Mouse (Mus musculus) lung, adult 2 months (tissue): ENCODE results near the gene Aspa. TPM values are rescaled to one million over a fixed set of nuclear protein-coding genes. Genes with fewer than 3 reads are reported as not detected.

Experiments
- DNase-seq: peaks from one replicate; pipeline ENCODE4 v3.0.0; 2022
- H3K4me1 ChIP-seq: fragments of 200-500 bp; 2 replicates; pipeline ENCODE4 v1.6.1; 2011; ENCODE audit warnings: low read length; ENCODE audit not compliant: control insufficient read depth, insufficient read depth
- H3K4me3 ChIP-seq: fragments of 200-500 bp; replicated peaks from 2 replicates; pipeline ENCODE3; 2011; ENCODE audit warnings: low read depth, mild to moderate bottlenecking, control low read depth, low read length; ENCODE audit errors: extremely low read depth
- CTCF ChIP-seq: fragments of 200-500 bp; IDR thresholded peaks from 2 replicates; pipeline ENCODE4 v1.5.1; 2011; ENCODE audit warnings: mild to moderate bottlenecking, low read length, control low read depth; ENCODE audit not compliant: insufficient read depth
- POLR2A ChIP-seq: fragments of 200-500 bp; IDR thresholded peaks from 2 replicates; pipeline ENCODE4 v1.6.1; 2011; ENCODE audit warnings: low read depth, mild to moderate bottlenecking, control low read depth, low read length, borderline replicate concordance; ENCODE audit errors: extremely low read depth
- WGBS: fragments of 180-500 bp; shearing (Covaris S2); methylation state at CpG from one replicate; pipeline ENCODE4 v1.1.7; 2018; 5-methylcytosine and 5-hydroxymethylcytosine counted together
- polyA plus RNA-seq: library from polyadenylated mRNA; depleted of rRNA; stranded (reverse); fragments of >200 nt; gene quantifications from 2 replicates; pipeline ENCODE4 v1.2.3, GENCODE M21; 2012

Gene Aspa
- polyA plus RNA-seq, 1 experiment = 2.2 TPM

GRCm38 (mm10) chr11:73315961-73316360 lies 13.4 kb downstream of the Aspa start:
- Histone ChIP-seq H3K4me3 (no peak overlapping the region), H3K4me1 (no peaks in the 10 kb centered on the region)
- DNase-seq = no peak
- no peak for TF ChIP-seq POLR2A
- TF ChIP-seq CTCF = no peak
- 60% methylated on average over 3 of the region's 3 CpGs for WGBS

DNA sequence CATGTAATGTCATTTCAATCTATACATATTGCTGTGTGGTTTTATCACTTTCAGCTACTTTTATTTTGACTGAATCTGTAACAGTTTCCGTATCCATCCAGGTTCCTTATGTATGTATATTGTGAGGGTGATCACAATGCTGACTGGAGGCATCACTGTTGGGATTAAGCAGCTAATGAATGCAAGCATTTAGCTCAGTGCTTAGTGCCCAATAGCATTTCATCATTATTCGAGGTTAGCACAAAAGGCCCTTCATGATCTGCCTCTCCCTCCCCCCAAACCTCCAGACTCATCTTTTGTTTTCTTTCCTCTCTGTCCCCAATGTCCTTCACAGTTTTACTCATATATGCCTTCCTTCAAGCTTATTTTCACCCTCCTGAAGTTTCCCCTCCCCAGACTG lies 26.3 kb downstream of the Aspa start:
- no peak for TF ChIP-seq POLR2A
- no peak for TF ChIP-seq CTCF
- Histone ChIP-seq H3K4me1 (no peaks in the 10 kb centered on the region), H3K4me3 (no peak overlapping the region)
- DNase-seq = no peak
- WGBS = 67% methylated on average over 2 of the region's 2 CpGs

GRCm38 (mm10) chr11:73289621-73290020 lies 39.8 kb downstream of the Aspa start:
- no peak overlapping the region for H3K4me3 ChIP-seq
- DNase-seq = no peak

DNA sequence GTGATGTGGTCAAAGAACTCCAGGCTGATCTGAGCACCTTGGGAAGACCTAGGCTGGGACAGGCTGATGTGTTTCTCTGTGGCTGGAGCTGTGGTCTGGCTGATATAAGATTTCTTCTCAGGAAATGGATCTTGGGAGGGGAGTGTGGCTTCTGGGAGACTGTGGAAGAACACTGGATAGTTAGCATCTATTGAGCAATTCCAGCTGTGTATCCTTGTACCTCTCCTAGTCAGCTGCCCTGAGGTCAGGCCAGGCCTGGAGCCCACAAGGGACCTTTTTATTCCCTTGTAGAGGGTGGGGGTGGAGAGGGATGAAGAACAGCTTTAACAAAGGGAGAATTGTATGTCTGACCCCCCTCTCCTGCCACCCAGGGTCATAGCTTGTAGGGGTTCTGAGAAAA lies 45.0 kb downstream of the Aspa start:
- TF ChIP-seq POLR2A = no peak
- no peak for TF ChIP-seq CTCF
- DNase-seq = no peak
- peaks cover 4% of the 10 kb centered on the region; the same call in 1 of the 2 replicates for H3K4me1 ChIP-seq
- H3K4me3 ChIP-seq = no peak overlapping the region

More at GRCm38 (mm10) chr11:73289621-73290020, 39.8 kb downstream of the Aspa start:
- 71% methylated on average over 1 of the region's 1 CpGs for WGBS
- no peaks in the 10 kb centered on the region for H3K4me1 ChIP-seq
- TF ChIP-seq POLR2A = no peak
- TF ChIP-seq CTCF = no peak

- TF ChIP-seq POLR2A = no peak
- TF ChIP-seq CTCF = no peak
- no peak overlapping the region for H3K4me3 ChIP-seq
- DNase-seq = peak; percentile 7
- peaks cover 4% of the 10 kb centered on the region; the same call in 1 of the 2 replicates for H3K4me1 ChIP-seq
- 44% methylated on average over 1 of the region's 1 CpGs for WGBS
Observed at GRCm38 (mm10) chr11:73283926-73284325, 45.5 kb downstream of the Aspa start.

DNA sequence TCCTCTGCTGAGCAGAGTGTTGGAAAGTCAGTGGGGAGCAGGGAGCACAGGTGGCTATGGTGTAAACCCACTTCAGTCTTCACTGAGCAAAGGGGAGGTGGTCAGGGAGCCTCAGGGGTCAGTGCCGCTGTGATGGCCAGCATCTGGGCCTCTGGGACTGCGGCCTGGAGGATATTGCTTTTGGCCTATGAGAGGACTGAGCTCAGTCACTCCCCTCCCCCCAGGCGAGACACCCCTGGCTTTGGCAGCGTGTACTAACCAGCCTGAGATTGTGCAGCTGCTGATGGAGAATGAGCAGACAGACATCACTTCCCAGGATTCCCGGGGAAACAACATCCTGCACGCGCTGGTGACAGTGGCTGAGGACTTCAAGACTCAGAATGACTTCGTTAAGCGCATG lies 46.0 kb downstream of the Aspa start:
- peaks cover 4% of the 10 kb centered on the region; the same call in 1 of the 2 replicates for H3K4me1 ChIP-seq
- 51% methylated on average over 9 of the region's 9 CpGs for WGBS
- peak; percentile 4 for DNase-seq

DNA sequence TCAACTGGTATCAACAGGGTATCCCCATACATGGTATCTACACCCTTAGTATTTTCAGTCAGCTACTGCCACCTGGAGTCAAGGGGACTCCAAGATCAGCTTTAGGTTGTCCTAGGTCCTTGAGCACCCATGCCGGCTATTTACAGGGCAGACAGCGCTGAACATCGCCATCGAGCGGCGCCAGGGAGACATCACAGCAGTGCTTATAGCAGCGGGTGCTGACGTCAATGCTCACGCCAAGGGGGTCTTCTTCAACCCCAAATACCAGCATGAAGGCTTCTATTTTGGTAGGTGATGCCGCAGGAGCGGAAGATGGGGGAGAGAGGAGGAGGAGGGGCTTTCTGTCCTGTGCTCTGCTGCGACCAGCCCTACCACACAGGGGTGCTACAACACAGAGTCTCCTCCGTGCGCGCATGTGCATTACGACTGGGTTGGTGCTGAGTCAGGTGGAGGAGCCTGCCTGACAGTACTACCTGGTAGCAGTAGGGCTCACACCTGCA lies 47.8 kb downstream of the Aspa start:
- 4% methylated on average over 16 of the region's 16 CpGs for WGBS
- DNase-seq = peak; percentile 46

More for the DNA sequence above, 46.0 kb downstream of the Aspa start:
- no peak overlapping the region for H3K4me3 ChIP-seq
- TF ChIP-seq CTCF (no peak), POLR2A (no peak)

GRCm38 (mm10) chr11:73280710-73281109 lies 48.7 kb downstream of the Aspa start:
- no peak for DNase-seq
- peaks cover 4% of the 10 kb centered on the region; the same call in 1 of the 2 replicates for H3K4me1 ChIP-seq
- no peak for TF ChIP-seq POLR2A
- H3K4me3 ChIP-seq = no peak overlapping the region
- WGBS = 34% methylated on average over 5 of the region's 5 CpGs

More for the DNA sequence above, 47.8 kb downstream of the Aspa start:
- H3K4me3 ChIP-seq = peak overlapping the region; percentile 20
- peaks cover 4% of the 10 kb centered on the region; the same call in 1 of the 2 replicates for H3K4me1 ChIP-seq
- TF ChIP-seq CTCF = peak; percentile 70
- no peak for TF ChIP-seq POLR2A

- TF ChIP-seq CTCF (no peak), POLR2A (no peak)
- 27% methylated on average over 2 of the region's 2 CpGs for WGBS
- DNase-seq = no peak
- Histone ChIP-seq H3K4me1 (no peaks in the 10 kb centered on the region), H3K4me3 (no peak overlapping the region)
Observed at GRCm38 (mm10) chr11:73274821-73275220, 54.6 kb downstream of the Aspa start.

GRCm38 (mm10) chr11:73267267-73267666 lies 62.1 kb downstream of the Aspa start, which contains the start of gene Trpv3:
Trpv3 (plus strand) TSS chr11:73267388.
- H3K4me1 ChIP-seq = no peaks in the 10 kb centered on the region
- WGBS = 69% methylated on average over 7 of the region's 7 CpGs
- no peak for TF ChIP-seq POLR2A
- TF ChIP-seq CTCF = no peak
- H3K4me3 ChIP-seq = no peak within 1 kb of the TSS
- DNase-seq = no peak

DNA sequence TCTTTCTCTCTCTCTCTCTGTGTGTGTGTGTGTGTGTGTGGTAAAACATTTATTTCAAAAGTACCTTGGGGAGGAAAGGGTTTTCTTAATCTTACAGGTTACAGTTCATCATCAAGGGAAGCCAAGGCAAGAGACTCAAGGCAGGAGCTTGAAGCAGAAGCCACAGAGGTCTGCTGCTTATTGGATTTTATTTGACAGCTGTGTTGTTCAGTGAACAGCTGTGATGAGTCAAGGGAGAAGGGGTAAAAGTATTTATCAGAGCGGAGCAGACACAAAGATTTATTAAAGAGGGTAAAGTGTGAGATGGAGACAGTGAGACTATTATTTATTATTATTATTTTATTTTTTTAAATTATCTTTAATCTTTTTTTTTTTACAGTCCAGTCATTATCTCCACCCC lies 68.0 kb downstream of the Aspa start:
- TF ChIP-seq POLR2A (no peak), CTCF (no peak)

More for the DNA sequence above, 68.0 kb downstream of the Aspa start:
- Histone ChIP-seq H3K4me3 (no peak overlapping the region), H3K4me1 (no peaks in the 10 kb centered on the region)
- DNase-seq = no peak
- 77% methylated on average over 1 of the region's 1 CpGs for WGBS
